Mouse (Mus musculus) intestine, postnatal 0 days (tissue): ENCODE data around the gene Nprl2. TPM values are rescaled to one million over a fixed set of nuclear protein-coding genes. Genes with fewer than 3 reads are reported as not detected.
A peak's percentile ranks its signal among the peaks of the same experiment; 100 is the strongest.

Experiments
- ATAC-seq: fragments of 200-750 bp; cut with Nextera tagmentation; 2 replicates; pipeline ENCODE4 v1.8.0; 2017; ENCODE audit warnings: mild to moderate bottlenecking, moderate TSS enrichment, moderate library complexity
- H3K27ac ChIP-seq: fragments of 300-500 bp; sonication (generic); 2 replicates; pipeline ENCODE4 v1.5.1; 2014; ENCODE audit warnings: mild to moderate bottlenecking, low read depth, low read length, moderate library complexity
- H3K27me3 ChIP-seq: fragments of 300-500 bp; sonication (generic); replicated peaks from 2 replicates; pipeline ENCODE4 v1.6.1; 2014; ENCODE audit warnings: low read length, mixed read lengths; ENCODE audit not compliant: control insufficient read depth, insufficient read depth
- H3K36me3 ChIP-seq: fragments of 300-500 bp; sonication (generic); 2 replicates; pipeline ENCODE4 v1.6.1; 2014; ENCODE audit warnings: mild to moderate bottlenecking, moderate library complexity; ENCODE audit not compliant: control insufficient read depth, insufficient read depth
- H3K4me1 ChIP-seq: fragments of 300-500 bp; sonication (generic); replicated peaks from 2 replicates; pipeline ENCODE4 v1.6.1; 2014; ENCODE audit warnings: antibody characterized with exemption, low read length, mixed read lengths; ENCODE audit not compliant: control insufficient read depth, insufficient read depth
- H3K4me2 ChIP-seq: fragments of 300-500 bp; sonication (generic); replicated peaks from 2 replicates; pipeline ENCODE4 v1.6.1; 2014; ENCODE audit warnings: low read depth, mild to moderate bottlenecking, moderate library complexity
- H3K4me3 ChIP-seq: fragments of 300-500 bp; sonication (generic); 2 replicates; pipeline ENCODE4 v1.5.1; 2014; ENCODE audit warnings: low read depth, low read length
- H3K9ac ChIP-seq: fragments of 300-500 bp; sonication (generic); 2 replicates; pipeline ENCODE4 v1.6.1; 2014; ENCODE audit warnings: mild to moderate bottlenecking, low read depth, low read length
- H3K9me3 ChIP-seq: fragments of 300-500 bp; sonication (generic); 2 replicates; pipeline ENCODE4 v1.6.1; 2016; ENCODE audit warnings: mixed run types; ENCODE audit not compliant: control insufficient read depth
- CTCF ChIP-seq: sonication (generic); IDR thresholded peaks from 2 replicates; pipeline ENCODE4 v1.5.1; 2016; ENCODE audit warnings: low read depth, mild to moderate bottlenecking, control low read depth, antibody characterized with exemption, moderate library complexity
- WGBS: fragments of 180-500 bp; shearing (Covaris S2); extraction: QIAGEN DNeasy Blood & Tissue Kit; methylation state at CpG from one replicate; pipeline ENCODE4 v1.1.7; 2014; 5-methylcytosine and 5-hydroxymethylcytosine counted together
- polyA plus RNA-seq: library from polyadenylated mRNA; unstranded; fragments of >200 nt; fragmentation: Nextera tagmentation; extraction: Ambion mirVana; gene quantifications from 2 replicates; pipeline ENCODE4 v1.2.1, GENCODE M21; 2015

Gene Nprl2
- polyA plus RNA-seq, 1 experiment from 2014 or later: 20.0 TPM

DNA sequence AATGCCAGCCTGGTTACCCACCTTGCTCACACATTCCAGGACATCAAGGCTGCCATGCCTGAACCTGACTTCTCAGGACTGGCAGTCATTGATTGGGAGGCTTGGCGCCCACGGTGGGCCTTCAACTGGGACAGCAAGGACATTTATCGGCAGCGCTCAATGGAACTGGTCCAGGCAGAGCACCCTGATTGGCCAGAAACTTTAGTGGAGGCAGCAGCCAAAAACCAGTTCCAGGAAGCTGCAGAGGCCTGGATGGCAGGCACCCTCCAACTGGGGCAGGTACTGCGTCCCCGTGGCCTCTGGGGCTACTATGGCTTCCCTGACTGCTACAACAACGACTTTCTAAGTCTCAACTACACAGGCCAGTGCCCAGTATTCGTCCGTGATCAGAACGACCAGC, 35.8 kb downstream of the Nprl2 start:
- Histone ChIP-seq H3K4me3 (no peak overlapping the region), H3K9me3 (no peaks in the 10 kb centered on the region), H3K9ac (no peak overlapping the region), H3K4me1 (0 out of 2 replicates have a peak, but pooled peaks cover 5% of the 10 kb centered on the region), H3K4me2 (no peak overlapping the region; the same call in 1 of the 2 replicates), H3K27ac (no peak overlapping the region; the same call in 1 of the 2 replicates), H3K27me3 (no peaks in the 10 kb centered on the region), H3K36me3 (peaks cover 10% of the 10 kb centered on the region; the same call in 1 of the 2 replicates)
- WGBS: 90% methylated on average over 10 of the region's 10 CpGs
- no peak for ATAC-seq
- TF ChIP-seq CTCF: no peak

DNA sequence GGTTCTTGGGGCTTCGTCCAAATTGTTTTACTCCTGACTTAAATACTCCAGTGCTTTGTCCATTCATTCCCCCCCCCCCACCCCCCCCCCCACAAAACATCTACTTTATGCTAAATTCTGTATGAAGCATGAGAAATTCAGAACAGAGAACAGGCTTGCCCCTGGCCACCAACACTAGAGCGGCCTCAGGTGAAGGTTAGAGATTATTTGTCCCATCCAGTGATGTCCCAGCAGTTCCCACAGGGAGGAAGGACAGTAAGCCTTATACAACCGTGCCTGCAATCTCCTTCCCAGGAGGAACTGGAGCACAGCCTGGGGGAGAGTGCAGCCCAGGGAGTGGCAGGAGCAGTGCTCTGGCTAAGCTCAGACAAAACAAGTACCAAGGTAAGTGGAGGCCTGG, 36.6 kb downstream of the Nprl2 start, which contains the start of gene Naa80:
TSS of gene Naa80 (plus strand) at position 301 of the 400 bp plus-strand sequence.
- Histone ChIP-seq H3K4me3 (no peak within 1 kb of the TSS), H3K36me3 (peaks cover 13% of the 10 kb centered on the region), H3K27me3 (no peaks in the 10 kb centered on the region), H3K9ac (no peak within 1 kb of the TSS), H3K27ac (no peak within 1 kb of the TSS; the same call in 1 of the 2 replicates), H3K4me2 (peak within 1 kb of the TSS; percentile 91; the same call in 1 of the 2 replicates), H3K4me1 (0 out of 2 replicates have a peak, but pooled peaks cover 5% of the 10 kb centered on the region), H3K9me3 (no peaks in the 10 kb centered on the region)
- no peak for TF ChIP-seq CTCF
- ATAC-seq: no peak
- 72% methylated on average over 3 of the region's 3 CpGs for WGBS

DNA sequence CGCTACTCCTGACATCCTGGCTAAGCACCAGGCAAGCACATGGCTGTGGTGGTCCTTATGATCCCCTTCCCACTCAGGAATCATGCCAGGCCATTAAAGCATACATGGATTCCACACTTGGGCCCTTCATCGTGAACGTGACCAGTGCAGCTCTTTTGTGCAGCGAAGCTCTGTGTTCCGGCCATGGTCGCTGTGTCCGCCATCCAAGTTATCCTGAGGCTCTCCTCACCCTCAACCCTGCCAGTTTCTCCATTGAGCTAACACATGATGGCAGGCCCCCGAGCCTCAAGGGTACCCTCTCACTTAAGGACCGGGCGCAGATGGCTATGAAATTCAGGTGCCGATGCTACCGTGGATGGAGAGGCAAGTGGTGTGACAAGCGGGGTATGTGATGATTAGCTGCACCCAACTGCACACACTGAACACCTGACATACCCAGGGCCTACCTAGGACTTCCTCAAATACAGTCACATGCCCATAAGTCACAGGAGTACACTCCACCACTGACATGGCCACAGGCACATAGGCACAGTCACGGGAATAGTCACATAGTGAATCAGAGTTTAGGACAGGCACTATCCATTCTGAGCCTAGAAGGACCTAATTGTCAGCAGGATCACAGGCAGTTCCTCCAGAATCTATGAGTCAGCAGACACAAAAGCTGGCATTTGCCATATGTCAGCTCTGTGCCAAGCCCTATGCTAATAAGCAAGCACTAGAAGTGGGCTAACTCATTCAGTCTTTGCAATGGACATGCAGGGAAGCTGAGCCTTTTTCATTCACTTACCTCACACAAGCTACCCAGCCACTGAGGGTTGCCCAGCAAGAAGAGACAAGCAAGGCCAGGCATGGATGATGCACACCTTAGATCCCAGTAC, 37.2 kb downstream of the Nprl2 start:
- 0 out of 2 replicates have a peak overlapping the region, but pooled peaks have one; percentile 91 for H3K4me2 ChIP-seq
- no peaks in the 10 kb centered on the region for H3K9me3 ChIP-seq
- no peak overlapping the region for H3K9ac ChIP-seq
- no peak overlapping the region; the same call in 1 of the 2 replicates for H3K27ac ChIP-seq
- no peaks in the 10 kb centered on the region for H3K27me3 ChIP-seq
- ATAC-seq: no peak
- no peak overlapping the region for H3K4me3 ChIP-seq
- H3K4me1 ChIP-seq: 0 out of 2 replicates have a peak, but pooled peaks cover 5% of the 10 kb centered on the region
- 93% methylated on average over 14 of the region's 14 CpGs for WGBS
- no peak for TF ChIP-seq CTCF
- H3K36me3 ChIP-seq: peaks cover 17% of the 10 kb centered on the region

- Histone ChIP-seq H3K4me1 (0 out of 2 replicates have a peak, but pooled peaks cover 5% of the 10 kb centered on the region), H3K9me3 (no peaks in the 10 kb centered on the region), H3K27ac (peak within 1 kb of the TSS; percentile 84), H3K27me3 (no peaks in the 10 kb centered on the region), H3K4me3 (peak within 1 kb of the TSS; percentile 51), H3K9ac (peak within 1 kb of the TSS; percentile 70), H3K4me2 (peak within 1 kb of the TSS; percentile 91), H3K36me3 (peaks cover 18% of the 10 kb centered on the region)
- no peak for TF ChIP-seq CTCF
- peak; percentile 60 for ATAC-seq
- WGBS: under 1% methylated on average over 32 of the region's 32 CpGs
Measured at GRCm38 (mm10) chr9:107580501-107581317, 38.7 kb downstream of the Nprl2 start, which contains the start of gene Hyal3. Gene Hyal3, plus strand, starts transcription at chr9:107580818.

DNA sequence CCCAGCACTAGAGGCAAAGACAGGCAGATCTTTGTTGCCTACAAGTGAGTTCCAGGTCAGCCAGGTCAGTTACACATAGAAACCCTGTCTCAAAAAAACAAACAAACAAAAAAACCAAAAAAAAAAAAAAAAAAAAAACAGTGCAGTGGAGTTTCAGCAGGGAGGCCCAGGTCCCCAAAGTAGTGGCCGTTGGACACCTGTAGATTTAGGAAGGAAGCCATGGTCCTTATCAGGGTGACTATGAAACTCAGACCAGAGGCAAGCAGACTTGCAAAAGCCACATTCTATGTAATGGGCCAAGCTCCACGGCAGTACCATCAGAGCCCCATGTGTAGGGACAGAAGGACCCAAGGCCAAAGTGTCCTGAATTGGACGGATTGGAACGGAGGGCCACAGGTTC, 39.6 kb downstream of the Nprl2 start:
- no peak overlapping the region for H3K27ac ChIP-seq
- no peak for ATAC-seq
- 63% methylated on average over 4 of the region's 4 CpGs for WGBS

More for the DNA sequence above, 39.6 kb downstream of the Nprl2 start:
- H3K4me1 ChIP-seq: peaks cover 8% of the 10 kb centered on the region; the same call in 1 of the 2 replicates
- H3K9me3 ChIP-seq: no peaks in the 10 kb centered on the region
- H3K4me3 ChIP-seq: peak overlapping the region; percentile 51
- H3K4me2 ChIP-seq: peak overlapping the region; percentile 91
- no peak for TF ChIP-seq CTCF
- H3K9ac ChIP-seq: peak overlapping the region; percentile 70; the same call in 1 of the 2 replicates
- H3K27me3 ChIP-seq: no peaks in the 10 kb centered on the region
- H3K36me3 ChIP-seq: peaks cover 18% of the 10 kb centered on the region
